Mouse (Mus musculus) midbrain, embryonic 15.5 days (tissue): Measurements from ENCODE around the gene Ezh2. TPM values are rescaled to one million over a fixed set of nuclear protein-coding genes. Genes with fewer than 3 reads are reported as not detected.

Experiments used
- ATAC-seq: fragments of 200-750 bp; cut with Nextera tagmentation; replicated peaks from 2 replicates; pipeline ENCODE4 v1.8.0; 2017; ENCODE audit warnings: moderate TSS enrichment
- H3K27ac ChIP-seq: fragments of 300-500 bp; sonication (generic); 2 replicates; pipeline ENCODE4 v1.5.1; 2015; ENCODE audit warnings: mild to moderate bottlenecking, inconsistent platforms
- H3K27me3 ChIP-seq: fragments of 300-500 bp; sonication (generic); replicated peaks from 2 replicates; pipeline ENCODE4 v1.6.1; 2015; ENCODE audit warnings: inconsistent platforms
- H3K36me3 ChIP-seq: fragments of 300-500 bp; sonication (generic); replicated peaks from 2 replicates; pipeline ENCODE4 v1.6.1; 2015; ENCODE audit warnings: inconsistent platforms
- H3K4me1 ChIP-seq: fragments of 300-500 bp; sonication (generic); 2 replicates; pipeline ENCODE4 v1.6.1; 2015; ENCODE audit warnings: inconsistent platforms
- H3K4me2 ChIP-seq: fragments of 300-500 bp; sonication (generic); 2 replicates; pipeline ENCODE4 v1.6.1; 2015; ENCODE audit warnings: inconsistent platforms, mild to moderate bottlenecking, moderate library complexity
- H3K4me3 ChIP-seq: fragments of 300-500 bp; sonication (generic); 2 replicates; pipeline ENCODE4 v1.5.1; 2015; ENCODE audit warnings: mild to moderate bottlenecking, inconsistent platforms
- H3K9ac ChIP-seq: fragments of 300-500 bp; sonication (generic); 2 replicates; pipeline ENCODE4 v1.6.1; 2015; ENCODE audit warnings: mild to moderate bottlenecking, inconsistent platforms
- H3K9me3 ChIP-seq: fragments of 300-500 bp; sonication (generic); 2 replicates; pipeline ENCODE4 v1.6.1; 2016; ENCODE audit warnings: inconsistent platforms
- WGBS: fragments of 180-500 bp; shearing (Covaris S2); methylation state at CpG from one replicate; pipeline ENCODE4 v1.1.7; 2015; ENCODE audit warnings: mixed read lengths; 5-methylcytosine and 5-hydroxymethylcytosine counted together
- polyA plus RNA-seq: library from polyadenylated mRNA; unstranded; fragments of >200 nt; fragmentation: Nextera tagmentation; extraction: Ambion mirVana; gene quantifications from 2 replicates; pipeline ENCODE4 v1.2.1, GENCODE M21; 2015

The Ezh2 gene
- polyA plus RNA-seq, 1 experiment from 2014 or later, result 78.7 TPM

GRCm38 (mm10) chr6:47527129-47527528, 68.0 kb downstream of the Ezh2 start:
- no peaks in the 10 kb centered on the region for H3K4me1 ChIP-seq
- WGBS, result 79% methylated on average over 2 of the region's 2 CpGs
- no peak for ATAC-seq
- no peaks in the 10 kb centered on the region for H3K9me3 ChIP-seq
- H3K4me3 ChIP-seq, result no peak overlapping the region
- no peaks in the 10 kb centered on the region for H3K27me3 ChIP-seq
- H3K36me3 ChIP-seq, result peaks cover 46% of the 10 kb centered on the region
- H3K4me2 ChIP-seq, result no peak overlapping the region
- H3K27ac ChIP-seq, result no peak overlapping the region
- no peak overlapping the region for H3K9ac ChIP-seq

- Histone ChIP-seq H3K27me3 (no peaks in the 10 kb centered on the region), H3K27ac (no peak overlapping the region), H3K4me1 (no peaks in the 10 kb centered on the region), H3K9me3 (no peaks in the 10 kb centered on the region), H3K4me3 (no peak overlapping the region), H3K36me3 (peaks cover 46% of the 10 kb centered on the region), H3K4me2 (no peak overlapping the region), H3K9ac (no peak overlapping the region)
- peak; percentile 35; the same call in 1 of the 2 replicates for ATAC-seq
- 76% methylated on average over 4 of the region's 4 CpGs for WGBS
Measured at GRCm38 (mm10) chr6:47526446-47526845, 68.7 kb downstream of the Ezh2 start.

- ATAC-seq, result no peak
- WGBS, result 88% methylated on average over 2 of the region's 2 CpGs
- H3K4me2 ChIP-seq, result no peak overlapping the region
- peaks cover 40% of the 10 kb centered on the region for H3K36me3 ChIP-seq
- no peak overlapping the region for H3K27ac ChIP-seq
- H3K4me1 ChIP-seq, result no peaks in the 10 kb centered on the region
- H3K9me3 ChIP-seq, result no peaks in the 10 kb centered on the region
- no peaks in the 10 kb centered on the region for H3K27me3 ChIP-seq
- no peak overlapping the region for H3K9ac ChIP-seq
- no peak overlapping the region for H3K4me3 ChIP-seq
Measured at GRCm38 (mm10) chr6:47525041-47525440, 70.1 kb downstream of the Ezh2 start.

GRCm38 (mm10) chr6:47522431-47522830, 72.7 kb downstream of the Ezh2 start:
- H3K4me2 ChIP-seq, result no peak overlapping the region
- no peak overlapping the region for H3K27ac ChIP-seq
- ATAC-seq, result no peak
- H3K4me1 ChIP-seq, result no peaks in the 10 kb centered on the region
- H3K27me3 ChIP-seq, result no peaks in the 10 kb centered on the region
- 96% methylated on average over 3 of the region's 3 CpGs for WGBS
- no peak overlapping the region for H3K4me3 ChIP-seq
- peaks cover 38% of the 10 kb centered on the region; the same call in 1 of the 2 replicates for H3K36me3 ChIP-seq
- H3K9ac ChIP-seq, result no peak overlapping the region
- no peaks in the 10 kb centered on the region for H3K9me3 ChIP-seq

GRCm38 (mm10) chr6:47520030-47520429, 75.1 kb downstream of the Ezh2 start:
- peaks cover 39% of the 10 kb centered on the region for H3K36me3 ChIP-seq
- ATAC-seq, result no peak
- H3K27me3 ChIP-seq, result no peaks in the 10 kb centered on the region
- H3K4me3 ChIP-seq, result no peak overlapping the region
- 94% methylated on average over 2 of the region's 2 CpGs for WGBS
- no peak overlapping the region for H3K9ac ChIP-seq
- H3K4me2 ChIP-seq, result no peak overlapping the region
- H3K9me3 ChIP-seq, result no peaks in the 10 kb centered on the region
- H3K4me1 ChIP-seq, result no peaks in the 10 kb centered on the region
- no peak overlapping the region for H3K27ac ChIP-seq

GRCm38 (mm10) chr6:47494562-47494961, 100.6 kb downstream of the Ezh2 start:
- no peak overlapping the region for H3K9ac ChIP-seq
- no peak for ATAC-seq
- H3K9me3 ChIP-seq, result no peaks in the 10 kb centered on the region
- no peaks in the 10 kb centered on the region for H3K27me3 ChIP-seq
- no peak overlapping the region for H3K27ac ChIP-seq
- 88% methylated on average over 4 of the region's 4 CpGs for WGBS
- no peaks in the 10 kb centered on the region for H3K36me3 ChIP-seq
- H3K4me3 ChIP-seq, result no peak overlapping the region
- H3K4me1 ChIP-seq, result no peaks in the 10 kb centered on the region
- no peak overlapping the region for H3K4me2 ChIP-seq

- Histone ChIP-seq H3K4me3 (no peak overlapping the region), H3K9ac (no peak overlapping the region), H3K27me3 (no peaks in the 10 kb centered on the region), H3K4me1 (no peaks in the 10 kb centered on the region), H3K4me2 (no peak overlapping the region), H3K9me3 (no peaks in the 10 kb centered on the region), H3K36me3 (0 out of 2 replicates have a peak, but pooled peaks cover 2% of the 10 kb centered on the region), H3K27ac (no peak overlapping the region)
- ATAC-seq, result no peak
- WGBS, result 96% methylated on average over 1 of the region's 1 CpGs
Measured at GRCm38 (mm10) chr6:47482027-47482426, 113.1 kb downstream of the Ezh2 start.

Other genes starting within 250 kb of the Ezh2 start
- gene Cul1, start 141.9 kb downstream of the Ezh2 start, polyA plus RNA-seq, result 122 and 126 TPM in 2 replicates
- gene Pdia4, start 218.1 kb upstream of the Ezh2 start, polyA plus RNA-seq, result 138 and 149 TPM in 2 replicates
- gene Zfp786, start 235.5 kb upstream of the Ezh2 start, polyA plus RNA-seq, result 21.1 and 22.8 TPM in 2 replicates
- 20.9 and 22.5 TPM in 2 replicates for gene Zfp398, start 240.3 kb upstream of the Ezh2 start, polyA plus RNA-seq